Mouse (Mus musculus) cerebellum, adult 11-12 months (tissue): Measurements from ENCODE around the gene Cpb2.

Experiments
- DNase-seq: peaks from one replicate; pipeline ENCODE4 v3.0.0; 2022

Cpb2 gene

DNA sequence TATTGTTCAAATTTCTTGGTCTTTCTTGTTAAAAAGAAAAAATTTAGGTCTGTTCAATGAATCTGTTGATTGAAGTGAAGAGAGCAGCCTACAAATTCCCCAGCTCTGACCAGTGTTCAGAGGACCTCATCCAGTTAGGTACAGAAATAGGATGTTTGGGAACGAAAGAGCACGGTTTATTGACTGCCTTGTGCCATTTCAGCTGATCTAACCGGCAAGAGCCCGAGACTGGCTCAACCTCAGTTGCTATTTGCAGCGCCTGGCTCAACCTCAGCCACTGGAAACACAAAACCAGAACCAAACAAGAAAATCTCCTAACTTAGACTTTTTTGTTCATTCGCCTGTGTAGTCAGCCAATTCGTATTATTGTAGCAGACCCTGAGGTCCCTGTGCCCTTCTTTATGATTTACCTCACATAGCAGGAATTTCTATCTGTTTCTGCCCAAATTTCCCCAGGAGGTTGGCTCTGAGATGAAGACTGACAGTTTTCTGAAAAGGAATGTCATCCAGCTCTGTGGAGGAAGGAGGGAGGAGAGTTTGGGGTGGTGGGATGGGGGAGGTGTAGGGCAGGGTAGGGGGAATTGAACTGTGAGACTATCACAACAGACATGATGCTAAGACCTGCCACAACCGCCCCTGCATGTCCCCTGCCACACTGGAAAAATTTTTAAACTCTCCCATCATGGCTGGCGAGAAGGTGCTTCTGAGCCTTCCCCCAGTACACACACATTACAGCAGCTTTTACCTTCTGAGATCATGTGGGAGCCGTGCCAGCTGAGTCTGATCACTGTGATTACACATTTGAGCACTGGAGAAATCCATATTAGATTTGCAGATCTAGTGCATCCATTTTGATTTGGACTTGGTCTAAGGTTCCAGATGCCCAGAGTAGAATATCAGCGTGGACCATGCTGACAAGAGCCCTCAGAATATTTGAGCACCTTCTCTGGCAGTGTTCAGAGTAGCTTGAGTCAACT is 4.2 kb downstream of the Cpb2 start:
- no peak for DNase-seq

DNA sequence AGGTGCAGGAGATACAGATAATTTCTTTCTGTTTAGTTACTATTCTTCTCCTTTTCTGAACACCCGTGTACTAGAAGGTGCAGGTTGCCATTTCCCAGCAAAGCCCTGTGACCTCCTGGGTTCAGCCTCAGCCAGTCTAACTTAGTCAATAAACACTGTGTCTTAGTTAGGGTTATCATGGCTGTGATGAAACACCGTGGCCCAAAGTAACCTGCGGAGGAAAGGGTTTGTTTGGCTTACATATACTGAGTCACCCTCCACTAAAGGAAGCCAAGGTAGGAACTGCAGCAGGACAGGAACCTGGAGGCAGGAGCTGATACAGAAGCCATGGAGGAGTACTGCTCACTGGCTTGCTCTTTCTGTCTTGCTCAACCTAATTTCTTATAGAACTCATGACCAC is 8.3 kb downstream of the Cpb2 start:
- no peak for DNase-seq

GRCm38 (mm10) chr14:75256521-75256920 is 14.4 kb downstream of the Cpb2 start:
- DNase-seq, result no peak

- no peak for DNase-seq
Measured at GRCm38 (mm10) chr14:75269531-75269930, 27.4 kb downstream of the Cpb2 start.

DNA sequence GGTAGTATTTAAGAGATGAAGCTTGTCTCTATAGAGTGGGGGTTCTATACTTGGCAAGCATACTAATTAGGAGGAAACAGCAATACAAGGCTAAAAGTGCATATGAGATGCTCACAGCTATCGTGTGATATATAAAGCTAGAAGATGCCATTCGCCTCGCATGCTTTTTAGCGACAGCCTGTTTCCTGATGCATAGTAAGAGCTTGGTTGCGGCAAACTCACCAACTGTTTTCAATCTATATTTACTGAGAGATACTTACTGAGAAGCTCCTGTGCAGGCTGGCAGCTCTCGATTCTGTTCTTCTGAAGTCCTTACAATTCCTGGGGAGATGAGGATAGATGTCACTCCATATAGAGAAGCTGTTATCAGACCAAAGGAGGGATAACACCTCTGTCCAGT is 37.6 kb downstream of the Cpb2 start:
- DNase-seq, result no peak

DNA sequence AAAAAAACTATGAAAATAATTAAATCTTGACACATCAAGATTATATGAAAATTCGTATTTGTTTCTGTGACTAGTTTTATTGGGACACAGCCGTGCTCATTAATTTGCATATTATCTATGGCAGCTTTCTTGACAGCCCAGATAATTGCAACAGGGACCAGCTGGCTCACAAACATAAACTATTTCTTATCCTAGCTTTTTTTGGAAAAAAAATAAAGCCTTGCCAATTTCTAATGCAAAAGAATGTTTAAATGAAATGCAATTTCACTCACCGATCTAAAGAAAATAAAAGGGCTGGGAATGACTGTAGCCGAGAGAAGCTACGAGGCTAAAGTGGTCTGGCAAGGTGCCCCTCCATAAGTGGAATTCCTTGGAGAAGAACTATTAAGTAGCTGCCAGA is 38.3 kb downstream of the Cpb2 start:
- DNase-seq, result no peak

- DNase-seq, result peak; percentile 38
Measured at GRCm38 (mm10) chr14:75283609-75284192, 41.6 kb downstream of the Cpb2 start.

- peak; percentile 94 for DNase-seq
Measured at GRCm38 (mm10) chr14:75284193-75284915, 42.3 kb downstream of the Cpb2 start, which contains the start of gene Zc3h13. Gene Zc3h13, plus strand, starts transcription at chr14:75284373.

DNA sequence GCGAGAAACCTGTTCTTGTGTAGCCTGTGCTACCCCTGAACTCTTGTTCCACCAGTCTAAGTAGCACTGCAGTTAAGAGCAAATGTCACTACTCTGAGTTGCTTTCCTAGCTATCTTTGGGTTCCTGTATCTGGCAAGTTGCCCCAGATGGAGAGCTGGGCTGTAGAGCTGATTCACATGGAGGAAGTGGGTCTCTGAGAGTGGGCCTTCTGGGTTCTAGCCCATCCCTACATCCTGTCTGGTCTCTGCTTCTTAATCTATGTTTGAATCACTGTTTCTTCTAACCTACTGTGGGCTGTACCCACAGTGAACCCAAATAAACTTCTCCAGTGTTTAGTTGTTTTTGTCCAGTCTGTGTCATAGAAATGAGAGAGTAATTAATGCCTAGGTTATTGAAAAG is 59.0 kb downstream of the Cpb2 start:
- DNase-seq, result no peak

- DNase-seq, result no peak
Measured at GRCm38 (mm10) chr14:75303807-75304206, 61.7 kb downstream of the Cpb2 start.

- DNase-seq, result no peak
Measured at GRCm38 (mm10) chr14:75307855-75308254, 65.8 kb downstream of the Cpb2 start.

DNA sequence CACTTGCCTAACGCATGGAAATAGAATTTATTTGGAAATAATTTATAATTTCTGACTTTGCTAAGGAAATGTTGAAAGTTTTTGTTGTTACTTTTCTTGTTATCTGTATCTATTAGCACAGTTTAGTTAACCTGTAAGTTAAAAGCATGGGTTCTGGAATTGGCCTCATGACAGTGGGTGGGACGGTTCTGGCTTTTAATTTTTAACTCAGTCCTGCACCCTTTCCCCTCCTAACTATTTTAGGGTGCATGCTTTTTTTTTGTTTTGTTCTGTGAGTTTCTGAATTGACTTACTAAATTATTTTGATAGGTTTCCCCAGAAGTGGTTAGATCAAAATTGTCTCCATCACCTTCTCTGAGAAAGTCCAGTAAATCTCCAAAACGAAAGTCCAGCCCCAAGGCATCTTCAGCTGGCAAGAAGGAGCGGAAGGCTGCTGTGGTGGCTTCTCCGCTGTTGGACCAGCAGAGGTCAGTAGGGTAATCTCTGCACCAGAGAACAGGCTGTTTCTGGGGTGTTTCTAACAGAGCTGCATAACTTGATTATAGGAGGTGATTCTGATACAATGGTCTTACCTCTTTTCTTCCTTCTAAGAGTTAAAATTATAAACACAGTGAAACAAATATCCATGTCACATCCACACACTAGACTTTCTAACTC is 67.4 kb downstream of the Cpb2 start:
- DNase-seq, result no peak

DNA sequence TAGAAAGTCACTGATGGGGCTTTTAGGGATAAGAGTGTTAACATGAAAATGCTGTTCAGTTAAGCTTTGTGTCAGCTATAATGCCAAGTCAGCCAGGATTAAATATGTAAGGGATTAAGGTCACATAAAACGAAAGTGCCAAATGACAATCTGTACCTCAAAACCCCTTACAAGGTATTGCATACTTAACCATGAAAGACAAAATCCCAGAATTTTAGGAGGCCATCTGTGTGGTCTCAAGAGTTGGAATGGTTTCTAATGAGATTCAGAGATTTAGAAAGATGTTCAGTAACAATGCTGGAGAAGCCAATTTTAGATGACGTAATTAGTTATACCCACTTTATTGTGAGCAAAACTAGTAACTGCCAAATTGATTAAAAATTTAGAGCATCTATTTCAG is 72.4 kb downstream of the Cpb2 start:
- no peak for DNase-seq

DNA sequence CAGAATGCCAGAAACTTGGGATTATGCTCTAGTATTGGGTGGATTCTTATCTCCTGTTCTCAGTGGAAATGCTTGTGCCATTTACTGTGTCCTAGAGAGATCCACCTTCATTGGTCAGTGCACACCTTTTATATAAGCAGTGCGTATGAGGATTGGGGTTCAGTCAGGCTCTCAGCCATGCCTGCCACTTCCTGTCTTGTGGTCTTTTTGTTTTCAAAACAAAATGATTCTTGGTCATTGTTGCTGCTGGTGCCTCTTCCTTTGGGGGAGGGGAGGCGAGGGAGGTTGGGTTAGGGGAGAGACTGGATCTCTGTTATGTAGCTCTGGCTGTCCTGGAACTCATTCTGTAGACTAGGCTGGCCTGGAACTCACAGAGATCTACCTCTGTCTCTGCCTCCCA is 76.6 kb downstream of the Cpb2 start:
- DNase-seq, result no peak

- DNase-seq, result no peak
Measured at GRCm38 (mm10) chr14:75320269-75320668, 78.2 kb downstream of the Cpb2 start.

DNA sequence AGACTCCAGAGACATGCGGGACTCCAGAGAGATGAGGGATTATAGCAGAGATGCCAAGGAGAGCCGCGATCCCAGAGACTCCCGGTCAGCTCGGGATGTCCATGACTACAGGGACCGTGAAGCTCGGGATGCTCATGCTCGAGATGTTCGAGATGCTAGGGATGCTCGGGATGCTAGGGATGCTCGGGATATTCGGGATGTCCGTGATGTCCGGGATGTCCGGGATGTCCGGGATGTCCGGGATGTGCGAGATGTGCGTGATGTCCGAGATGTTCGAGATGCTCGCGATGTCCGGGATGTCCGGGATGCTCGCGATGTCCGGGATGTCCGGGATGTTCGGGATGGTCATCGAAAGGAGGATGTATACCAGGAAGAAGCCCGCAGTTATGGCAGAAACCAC is 81.3 kb downstream of the Cpb2 start:
- no peak for DNase-seq

- DNase-seq, result no peak
Measured at GRCm38 (mm10) chr14:75328062-75328461, 86.0 kb downstream of the Cpb2 start.

DNA sequence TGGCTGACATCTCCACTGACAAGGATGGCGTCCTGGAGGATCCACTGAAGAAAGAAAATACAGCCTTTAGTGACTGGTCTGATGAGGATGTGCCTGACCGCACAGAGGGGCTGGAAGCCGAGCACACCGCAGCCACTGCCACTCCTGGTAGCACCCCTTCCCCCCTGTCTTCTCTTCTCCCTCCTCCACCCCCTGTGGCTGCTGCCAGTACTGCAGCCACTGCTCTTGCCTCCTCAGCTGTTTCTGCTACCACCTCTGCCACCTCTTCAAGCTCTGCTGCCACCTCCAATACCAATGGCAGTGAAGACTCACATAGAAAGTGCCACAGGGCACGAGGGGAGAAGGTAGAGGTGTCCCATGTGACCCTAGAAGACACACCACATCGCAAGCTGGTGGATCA is 88.5 kb downstream of the Cpb2 start:
- DNase-seq, result no peak
